Mouse (Mus musculus) megakaryocyte-erythroid progenitor cell, adult 5-6 weeks (primary cell): Measurements from ENCODE around the gene Fzd2. TPM values are rescaled to one million over a fixed set of nuclear protein-coding genes. Genes with fewer than 3 reads are reported as not detected.

Experiments used
- ATAC-seq: replicated peaks from 2 replicates; pipeline ENCODE4 v1.8.0; 2016; ENCODE audit warnings: mild to moderate bottlenecking, inconsistent platforms; ENCODE audit not compliant: severe bottlenecking, poor library complexity, low FRiP score, low TSS enrichment
- total RNA-seq, 2 experiments: library from RNA; stranded (forward) in 1 of 2; stranded (reverse) in 1 of 2; fragments of 200-1000, 215-1000 nt in 1 of 2; fragments of >200 nt in 1 of 2; fragmentation: Nextera tagmentation in 1 of 2; gene quantifications; 2 replicates each; pipeline ENCODE4 v1.2.3; 2014 to 2017

Gene Fzd2
- total RNA-seq, 2 experiments from 2014 or later, result not detected

DNA sequence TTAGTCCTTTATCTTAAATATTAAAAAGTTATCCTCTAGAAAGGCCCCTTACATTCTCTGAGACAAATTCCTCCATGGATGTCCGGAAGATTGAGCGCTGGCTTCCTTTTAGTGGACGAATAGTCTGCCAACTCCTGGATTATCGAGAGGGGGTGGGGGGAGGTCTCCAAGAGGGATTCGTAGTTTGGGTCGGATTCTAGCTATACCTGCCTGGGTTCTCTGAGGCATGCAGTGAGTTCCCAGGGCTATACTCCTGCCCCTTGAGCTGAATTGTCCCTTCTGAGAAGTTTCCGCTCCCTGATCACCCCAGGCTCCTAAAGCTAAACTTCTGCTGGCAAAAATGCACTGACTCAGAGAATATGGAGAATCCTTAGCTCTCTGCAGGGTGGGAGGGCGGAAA is 5.3 kb downstream of the Fzd2 start:
- ATAC-seq, result no peak

DNA sequence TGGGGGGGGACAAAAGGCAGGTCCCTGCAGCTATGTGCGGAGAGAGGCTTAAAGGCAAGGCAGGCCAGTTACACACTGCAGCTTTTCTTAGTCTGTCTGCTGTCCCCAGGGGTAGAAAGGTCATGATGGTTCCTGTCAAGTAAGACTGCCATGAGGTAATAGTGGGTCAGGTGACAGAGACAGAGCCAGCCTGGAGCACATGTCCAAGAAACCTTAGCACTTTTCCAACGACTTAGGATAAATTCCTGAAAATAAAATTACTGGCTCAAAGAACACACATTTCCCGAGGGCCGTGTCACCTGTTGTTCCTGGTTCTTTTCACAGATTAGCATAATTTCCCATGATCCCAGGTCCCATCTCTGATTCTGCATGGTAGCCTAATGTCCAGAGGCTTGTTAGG is 6.1 kb downstream of the Fzd2 start:
- ATAC-seq, result no peak

DNA sequence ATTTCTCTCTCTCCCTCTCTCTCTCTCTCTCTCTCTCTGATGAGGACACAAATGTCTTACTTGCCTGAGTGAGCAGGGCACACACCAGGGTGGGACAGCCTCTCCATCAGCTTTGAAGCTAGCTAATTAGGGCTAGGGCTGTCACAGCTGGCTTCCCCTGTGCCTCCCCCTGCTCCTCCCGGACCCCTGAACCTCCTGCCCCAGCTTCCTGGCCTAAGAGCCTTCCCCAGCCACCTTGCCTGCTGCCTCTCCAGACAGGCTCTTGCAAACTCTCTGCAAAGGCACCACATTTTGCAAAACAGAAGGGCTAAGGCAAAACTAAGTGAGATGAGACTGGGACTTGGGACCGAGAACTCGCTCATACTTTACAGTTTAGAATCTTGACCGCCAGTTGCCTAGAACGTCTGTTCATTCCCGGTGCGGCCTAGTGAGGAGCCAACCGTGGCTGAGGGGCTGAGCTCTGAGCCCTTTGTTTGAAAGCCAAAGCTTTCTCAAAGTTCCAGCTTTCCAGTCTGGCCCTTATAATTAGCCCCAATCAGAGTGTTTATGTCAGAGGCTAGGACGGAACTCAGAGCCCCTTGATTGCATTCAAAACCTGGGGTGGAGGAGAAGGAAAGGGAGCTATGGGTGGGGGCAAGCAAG is 6.6 kb downstream of the Fzd2 start:
- ATAC-seq, result no peak

DNA sequence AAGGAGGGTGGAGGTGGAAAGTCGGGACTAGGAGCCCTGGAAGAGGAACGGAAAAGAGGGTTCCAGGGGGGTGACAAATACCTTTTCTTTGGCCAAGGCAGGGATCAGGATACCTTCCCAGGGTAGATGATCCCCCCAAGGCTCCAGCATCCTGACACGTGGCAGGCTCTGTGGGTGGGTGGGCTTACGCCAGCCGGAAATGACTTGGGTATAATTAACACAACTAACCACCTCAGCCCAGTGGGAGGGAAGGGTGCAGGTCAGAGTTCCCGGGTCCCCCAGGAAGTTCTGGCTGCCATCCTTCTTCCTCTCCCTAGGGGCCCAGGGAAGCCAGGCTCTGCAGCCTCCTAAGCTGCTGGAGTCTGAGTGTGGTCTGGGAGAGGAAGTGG is 7.1 kb downstream of the Fzd2 start:
- no peak for ATAC-seq

DNA sequence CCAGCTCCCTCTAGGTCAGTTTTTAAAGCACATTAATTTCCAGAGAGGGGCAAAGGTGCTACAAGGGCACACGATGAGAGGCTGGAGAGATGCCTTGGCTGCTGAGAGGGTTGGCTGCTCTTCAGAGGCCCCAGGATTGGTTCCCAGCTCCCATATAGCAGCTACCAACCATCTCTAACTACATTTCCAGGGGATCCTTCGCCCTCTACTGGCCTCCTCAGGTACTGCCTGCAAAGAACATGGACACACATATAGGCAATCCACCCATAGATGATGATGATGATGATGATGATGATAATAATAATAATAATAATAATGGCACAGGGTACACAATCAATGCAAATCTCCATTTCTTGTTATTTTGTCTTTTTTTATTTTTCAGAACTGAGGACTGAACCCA is 15.3 kb downstream of the Fzd2 start:
- ATAC-seq, result no peak

DNA sequence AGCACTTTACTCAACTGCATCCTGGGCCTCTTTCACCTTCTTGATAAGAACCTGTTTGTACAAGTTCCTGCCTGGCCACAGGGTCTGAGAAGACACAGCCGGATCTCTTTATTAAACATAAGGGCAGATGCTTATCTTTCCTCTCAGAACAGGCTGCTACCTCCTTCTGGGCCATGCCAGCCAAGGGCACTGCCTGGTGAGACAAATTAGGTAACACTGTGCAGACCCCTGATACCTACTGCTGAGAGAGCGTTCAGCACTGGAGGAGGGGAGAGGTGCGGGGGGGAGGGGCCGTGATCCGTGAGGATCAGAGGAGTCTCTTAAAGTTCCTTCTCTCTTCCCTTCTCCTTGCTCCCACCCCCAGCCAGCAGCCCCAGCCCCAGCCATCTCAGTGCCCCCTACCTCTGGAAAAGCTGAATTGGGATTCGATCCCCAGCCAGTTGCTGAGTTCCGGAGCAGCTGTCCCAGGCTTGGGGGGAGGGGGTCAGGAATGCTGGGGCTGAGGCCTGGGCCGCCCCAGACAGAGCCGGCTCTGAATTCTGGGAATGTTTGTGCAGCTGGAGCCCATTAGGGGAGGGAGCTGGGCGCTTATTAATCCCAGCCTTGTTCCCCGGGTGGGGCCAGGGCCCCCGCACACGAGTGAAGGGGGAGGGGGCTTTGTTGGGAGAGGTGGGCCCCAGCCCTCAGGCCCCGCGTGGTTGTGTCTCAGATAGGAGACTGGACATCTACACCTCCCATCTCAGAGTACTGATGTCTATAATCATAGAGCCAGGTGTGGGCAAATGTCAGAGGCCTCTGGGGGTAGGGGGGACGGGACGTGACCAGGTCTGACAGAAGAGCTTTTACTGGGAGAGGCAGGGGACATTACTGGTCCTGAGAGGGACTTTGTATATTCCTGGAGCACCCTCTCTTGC is 19.9 kb downstream of the Fzd2 start:
- ATAC-seq, result no peak

DNA sequence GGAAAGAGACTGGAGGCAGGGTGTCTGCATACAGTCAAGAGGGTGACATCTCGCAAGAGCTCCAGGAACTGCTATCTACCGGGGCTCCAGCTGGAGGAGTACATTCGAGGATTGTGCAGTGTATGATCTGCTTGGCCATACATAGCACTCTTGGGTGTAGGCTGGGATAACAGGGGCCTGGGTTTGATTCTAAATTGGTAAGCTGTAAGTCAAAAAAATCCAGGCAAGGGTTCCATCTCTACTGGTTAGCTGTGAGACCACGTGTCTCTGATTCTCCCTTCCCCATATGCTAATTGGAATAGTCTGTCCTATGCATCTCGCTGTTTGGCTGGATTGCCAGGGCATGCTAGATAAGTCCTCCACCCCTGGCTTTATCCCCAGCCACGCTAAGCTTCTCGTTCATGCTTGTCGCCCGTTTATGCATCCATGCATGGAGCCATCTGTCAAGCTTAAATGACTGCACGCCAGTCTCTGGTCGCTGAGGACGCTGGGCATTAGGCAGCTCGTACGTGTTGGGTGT is 20.8 kb downstream of the Fzd2 start:
- ATAC-seq, result no peak

DNA sequence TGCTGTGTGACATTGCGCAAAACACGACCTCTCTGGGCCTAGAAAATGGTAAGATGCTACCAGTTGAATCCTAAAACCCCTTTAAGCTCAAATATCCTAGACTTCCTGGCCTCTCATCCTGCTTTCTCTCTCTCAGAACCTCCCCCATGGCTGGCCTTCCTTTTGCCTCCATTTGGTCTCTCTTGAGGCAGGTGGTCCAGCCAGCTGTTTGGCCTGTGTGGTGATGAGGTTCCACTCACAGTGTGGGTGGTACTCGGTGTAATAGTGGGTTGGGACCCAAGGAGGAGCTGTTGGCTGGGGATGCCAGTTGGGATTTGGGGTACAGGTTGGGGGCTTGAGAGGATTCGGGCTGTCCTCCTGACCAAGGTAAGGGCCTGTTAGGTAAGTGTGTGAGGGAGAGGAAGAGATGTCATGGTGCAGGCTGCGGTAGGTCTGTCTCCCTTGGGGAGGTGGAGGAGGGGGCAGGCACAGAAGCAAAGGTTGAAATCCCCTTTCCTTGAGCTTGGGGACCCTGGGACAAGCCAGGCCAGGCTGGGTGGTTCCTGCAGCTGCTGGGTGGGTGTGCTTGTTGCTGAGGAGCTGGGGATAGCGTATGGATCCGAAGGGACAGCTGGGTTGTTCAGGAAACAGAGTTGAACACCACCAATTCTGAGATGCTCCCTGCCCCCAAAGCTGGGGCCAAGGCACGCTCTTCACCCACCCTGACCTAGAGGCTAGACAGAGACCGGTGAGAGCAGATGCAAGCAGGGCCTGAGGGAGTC is 23.2 kb downstream of the Fzd2 start:
- ATAC-seq, result no peak

DNA sequence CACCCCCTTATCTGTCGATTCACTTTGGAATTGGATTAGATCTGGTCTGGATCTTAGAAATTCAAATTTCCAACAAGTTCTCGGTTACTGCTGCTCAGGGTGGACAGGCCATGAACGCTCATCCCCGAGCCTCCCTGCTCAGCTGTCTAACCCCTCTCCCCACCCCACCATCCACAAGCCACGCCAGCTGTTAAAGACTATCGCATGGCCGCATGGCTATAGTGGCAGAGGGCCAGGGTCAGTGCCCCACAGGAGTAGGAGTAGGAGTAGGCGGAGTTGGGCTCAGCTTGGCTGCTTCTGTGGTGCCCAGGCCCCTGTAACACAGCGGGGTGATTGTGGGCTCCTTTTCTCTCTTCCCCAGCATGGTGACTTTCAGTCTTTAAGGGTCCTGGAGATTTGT is 24.3 kb downstream of the Fzd2 start:
- ATAC-seq, result no peak

DNA sequence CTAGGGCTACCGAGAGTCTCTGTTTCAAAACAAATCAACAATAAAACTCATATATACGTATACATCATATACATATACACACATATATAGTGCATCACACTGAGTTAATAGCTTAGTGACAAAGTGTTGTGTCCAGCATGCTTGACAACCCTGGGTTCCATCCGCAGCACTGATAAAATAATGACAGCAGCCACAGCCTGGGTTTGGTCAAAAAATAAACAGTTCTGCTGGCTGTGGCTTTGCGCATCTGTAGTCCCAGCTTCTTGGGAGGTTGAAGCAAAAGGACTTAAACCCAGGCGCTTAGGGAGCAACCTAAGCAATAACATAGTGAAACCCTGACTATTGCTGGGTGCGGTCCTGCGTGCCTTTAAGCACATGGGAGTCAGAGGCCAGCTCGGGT is 25.2 kb downstream of the Fzd2 start:
- ATAC-seq, result no peak

DNA sequence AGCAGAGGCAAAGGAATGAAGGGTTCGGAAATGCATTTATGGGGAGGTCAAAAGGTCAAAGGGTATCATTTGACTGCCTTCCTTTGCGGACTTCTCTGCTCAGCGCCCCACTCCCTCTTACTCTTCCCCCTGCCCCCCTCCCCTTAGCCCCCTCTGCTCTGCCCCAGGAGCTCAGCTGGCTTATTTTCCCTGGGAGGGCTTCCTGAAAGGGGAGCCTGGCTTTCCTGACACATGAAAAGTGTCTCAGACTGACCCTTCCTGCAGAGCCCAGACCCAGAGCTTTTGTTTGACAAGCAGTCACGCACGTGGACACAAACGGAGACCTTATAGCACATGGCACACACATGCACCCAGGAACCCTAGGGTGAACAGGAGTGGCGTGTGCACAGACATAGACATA is 26.5 kb downstream of the Fzd2 start:
- no peak for ATAC-seq

DNA sequence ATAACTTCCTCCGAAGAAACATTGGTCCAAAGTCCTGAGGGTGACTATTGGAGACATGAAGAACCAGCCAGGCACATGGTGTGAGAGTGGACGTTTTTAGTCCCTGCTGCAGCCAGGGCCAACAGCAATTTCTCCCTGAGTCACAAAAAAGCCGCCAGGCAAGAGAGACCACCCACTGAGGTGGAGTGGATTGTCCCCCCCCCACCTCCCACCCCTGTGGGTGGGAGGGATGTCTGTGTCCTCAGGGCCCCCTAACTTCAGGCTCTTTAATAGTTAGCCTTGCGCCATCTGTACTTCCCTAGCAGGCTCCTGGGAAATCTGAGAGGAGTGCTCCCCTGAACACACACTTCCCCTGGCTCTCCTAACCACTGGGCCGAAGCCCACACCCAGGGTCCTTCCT is 27.0 kb downstream of the Fzd2 start:
- ATAC-seq, result no peak

DNA sequence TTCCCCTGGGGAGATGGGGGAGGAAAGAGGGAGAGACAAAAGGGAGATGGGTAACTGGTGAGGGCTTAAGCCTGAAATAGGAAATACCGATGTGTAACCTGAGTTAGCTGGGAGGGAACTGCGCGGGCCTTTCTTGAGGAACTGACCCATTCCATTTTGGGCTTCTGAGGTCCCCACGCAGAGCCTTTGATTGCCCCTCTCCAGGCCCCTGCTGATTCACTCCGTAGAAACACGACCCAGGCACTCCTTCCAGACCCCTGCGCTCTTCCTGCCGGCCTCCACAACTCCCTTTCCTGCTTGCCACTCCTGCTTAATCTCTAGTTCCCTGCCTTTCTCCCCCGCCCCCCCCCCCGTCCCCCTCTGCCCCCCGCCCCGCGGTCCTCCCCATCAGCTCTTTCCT is 28.5 kb downstream of the Fzd2 start:
- no peak for ATAC-seq

DNA sequence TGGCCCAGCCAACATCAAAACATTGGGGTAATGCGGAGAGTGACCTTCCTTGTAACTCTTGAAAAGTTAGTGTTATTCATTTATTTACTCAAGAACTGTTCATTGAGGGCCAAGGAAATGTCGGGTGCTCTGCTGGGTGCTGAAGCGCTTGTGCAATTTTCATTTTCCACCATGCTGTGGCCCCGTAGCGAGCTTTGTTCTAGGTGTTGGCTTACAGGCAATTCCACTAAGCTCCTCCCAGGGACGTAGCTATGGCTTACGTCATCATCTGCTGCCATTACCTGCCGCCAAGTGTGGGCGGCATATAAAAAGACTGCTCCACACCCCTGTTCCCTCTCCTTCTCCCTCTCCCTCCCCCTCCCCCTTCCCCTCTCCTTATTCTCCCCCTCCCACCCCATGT is 29.2 kb downstream of the Fzd2 start:
- peak; percentile 61; the same call in 1 of the 2 replicates for ATAC-seq

DNA sequence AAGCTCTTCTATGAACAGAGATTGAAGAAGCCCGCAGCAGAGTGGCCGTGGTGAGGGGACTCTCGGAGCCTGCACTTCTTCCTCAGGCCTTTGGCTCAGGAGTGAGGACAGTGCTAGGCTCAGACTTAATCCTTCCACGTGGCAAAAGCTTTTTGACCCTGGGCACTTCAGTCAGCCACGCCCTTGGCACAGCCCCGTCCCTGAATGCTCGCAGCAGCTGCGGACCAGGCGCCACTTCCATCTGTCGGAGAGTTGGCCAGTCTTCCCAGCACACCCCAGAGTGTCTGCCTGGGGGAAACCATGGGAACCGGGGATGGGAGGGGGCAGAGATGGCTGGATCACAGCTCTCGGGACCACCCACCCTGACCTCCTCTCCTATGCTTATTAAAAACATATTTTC is 32.7 kb downstream of the Fzd2 start:
- no peak for ATAC-seq

DNA sequence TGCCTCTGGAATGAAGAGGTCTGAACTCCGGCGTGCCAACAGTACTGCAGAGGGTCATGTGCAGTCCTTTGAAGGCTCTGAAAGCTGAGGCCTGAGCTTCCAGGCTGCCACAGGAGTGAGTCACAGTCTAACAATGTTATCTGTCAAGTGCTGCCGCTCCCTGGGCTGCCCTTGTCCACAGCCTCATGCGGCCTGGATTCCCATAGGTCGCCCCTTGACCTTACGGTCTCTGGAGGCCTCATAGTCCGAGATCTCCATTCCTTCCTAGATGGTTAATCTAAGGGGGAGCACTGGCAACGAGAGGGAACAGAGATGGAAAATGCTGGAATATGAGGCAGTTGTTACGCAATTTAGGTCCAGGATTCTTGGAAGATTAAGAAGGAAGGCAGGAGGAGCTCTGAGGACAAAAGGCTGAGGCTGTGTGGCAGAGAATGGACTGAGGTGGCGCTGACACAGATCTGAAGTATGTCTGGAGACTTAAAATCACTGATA is 39.7 kb downstream of the Fzd2 start:
- ATAC-seq, result no peak

DNA sequence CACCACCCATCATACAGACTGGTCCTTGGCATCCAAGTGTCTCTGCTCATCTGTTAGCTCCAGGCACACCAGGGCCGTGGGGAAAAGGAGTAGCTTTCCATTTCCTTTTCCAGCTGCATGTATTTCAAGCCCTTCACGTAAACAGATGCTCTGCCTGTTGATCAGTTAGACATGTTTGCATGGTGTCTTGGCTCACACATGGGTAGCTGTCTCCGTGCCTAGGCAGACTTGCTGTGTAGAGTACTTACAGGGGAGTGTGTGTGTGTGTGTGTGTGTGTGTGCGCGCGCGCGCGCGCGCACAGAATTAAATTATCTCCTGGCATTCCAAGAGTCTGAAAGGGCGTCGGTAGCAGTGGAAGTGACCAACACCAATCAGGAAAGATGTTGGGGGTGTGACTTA is 42.0 kb downstream of the Fzd2 start:
- ATAC-seq, result no peak

DNA sequence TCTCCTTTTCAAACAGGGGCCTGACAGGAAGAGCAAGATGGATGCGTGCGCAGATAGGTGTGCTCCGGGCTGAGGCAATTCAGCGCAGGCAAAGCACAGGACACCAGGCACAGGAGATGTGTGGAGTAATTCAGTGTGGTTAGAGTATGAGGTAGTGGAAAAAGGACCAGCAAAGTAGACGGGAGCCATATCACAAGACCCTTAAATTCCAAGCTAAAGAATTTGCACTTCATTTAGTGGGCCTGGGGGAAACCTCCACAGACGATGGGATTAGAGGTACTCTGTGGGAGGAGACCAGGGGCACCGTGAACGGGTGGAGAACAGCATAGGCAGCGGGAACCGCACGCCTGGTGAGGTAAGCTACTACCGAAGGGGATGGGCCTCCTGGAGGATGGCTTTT is 43.7 kb downstream of the Fzd2 start:
- no peak for ATAC-seq

DNA sequence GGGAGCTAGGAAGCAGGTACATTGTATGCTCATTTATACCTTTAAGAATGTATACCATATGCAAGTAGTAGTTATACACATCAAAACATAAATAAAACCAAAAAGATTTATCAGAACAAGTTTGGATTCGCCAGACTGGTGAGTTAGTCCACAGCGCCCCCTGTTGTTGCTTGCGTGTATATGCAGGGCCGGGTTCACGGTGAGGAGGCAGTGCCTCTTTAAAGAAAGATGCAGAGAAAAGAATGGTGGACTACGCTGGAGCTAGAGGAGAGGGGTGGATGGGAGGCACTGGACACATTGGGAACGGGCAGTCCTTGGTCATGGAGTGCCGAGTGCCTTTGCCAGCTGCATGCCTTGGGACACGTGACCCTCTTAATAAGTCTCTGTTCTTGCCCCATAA is 47.2 kb downstream of the Fzd2 start:
- ATAC-seq, result peak; percentile 61

DNA sequence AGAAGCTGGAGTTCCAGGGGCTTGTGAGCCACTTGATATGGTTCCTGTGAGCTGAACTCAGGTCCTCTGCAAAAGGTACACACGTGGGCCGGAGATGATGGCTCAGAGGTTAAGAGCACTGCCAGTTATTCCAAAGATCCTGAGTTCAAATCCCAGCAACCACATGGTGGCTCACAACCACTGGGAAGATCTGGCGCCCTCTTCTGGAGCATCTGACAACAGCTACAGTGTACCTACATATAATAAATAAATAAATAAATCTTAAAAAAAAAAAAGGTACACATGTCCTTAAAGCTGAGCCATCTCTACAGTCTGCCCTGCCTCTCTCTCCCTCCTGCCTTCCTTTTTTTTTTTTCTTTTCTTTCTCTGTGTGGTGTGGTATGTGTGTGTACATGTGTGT is 48.6 kb downstream of the Fzd2 start:
- ATAC-seq, result no peak
